Mouse (Mus musculus) kidney, embryonic 14.5 days (tissue): Measurements from ENCODE around the gene E330017A01Rik. TPM values are rescaled to one million over a fixed set of nuclear protein-coding genes. Genes with fewer than 3 reads are reported as not detected.
A peak's percentile ranks its signal among the peaks of the same experiment; 100 is the strongest.

Experiments
- ATAC-seq: fragments of 200-750 bp; cut with Nextera tagmentation; 2 replicates; pipeline ENCODE4 v1.8.0; 2017; ENCODE audit warnings: moderate number of reproducible peaks, mild to moderate bottlenecking, moderate TSS enrichment, moderate library complexity; ENCODE audit not compliant: low FRiP score, low TSS enrichment
- H3K27ac ChIP-seq: fragments of 300-500 bp; sonication (generic); 2 replicates; pipeline ENCODE4 v1.5.1; 2014; ENCODE audit warnings: low read depth, mild to moderate bottlenecking, low read length, moderate library complexity, mixed read lengths
- H3K27me3 ChIP-seq: fragments of 300-500 bp; sonication (generic); 2 replicates; pipeline ENCODE4 v1.6.1; 2014; ENCODE audit warnings: mild to moderate bottlenecking, low read length; ENCODE audit not compliant: control insufficient read depth, insufficient read depth
- H3K36me3 ChIP-seq: fragments of 300-500 bp; sonication (generic); 2 replicates; pipeline ENCODE4 v1.6.1; 2014; ENCODE audit warnings: low read length, mixed read lengths; ENCODE audit not compliant: control insufficient read depth, insufficient read depth
- H3K4me1 ChIP-seq: fragments of 300-500 bp; sonication (generic); 2 replicates; pipeline ENCODE4 v1.6.1; 2014; ENCODE audit warnings: low read length, mixed read lengths; ENCODE audit not compliant: control insufficient read depth, insufficient read depth
- H3K4me2 ChIP-seq: fragments of 300-500 bp; sonication (generic); replicated peaks from 2 replicates; pipeline ENCODE4 v1.6.1; 2014; ENCODE audit warnings: low read depth, mild to moderate bottlenecking, low read length
- H3K4me3 ChIP-seq: fragments of 300-500 bp; sonication (generic); 2 replicates; pipeline ENCODE4 v1.5.1; 2014; ENCODE audit warnings: mild to moderate bottlenecking, low read length
- H3K9ac ChIP-seq: fragments of 300-500 bp; sonication (generic); 2 replicates; pipeline ENCODE4 v1.6.1; 2014; ENCODE audit warnings: low read depth, mild to moderate bottlenecking, low read length, moderate library complexity
- H3K9me3 ChIP-seq: fragments of 300-500 bp; sonication (generic); 2 replicates; pipeline ENCODE4 v1.6.1; 2016; ENCODE audit warnings: low read length; ENCODE audit not compliant: control insufficient read depth
- WGBS: fragments of 180-500 bp; shearing (Covaris S2); extraction: QIAGEN DNeasy Blood & Tissue Kit; methylation state at CpG from one replicate; pipeline ENCODE4 v1.1.7; 2014; 5-methylcytosine and 5-hydroxymethylcytosine counted together
- polyA plus RNA-seq: library from polyadenylated mRNA; unstranded; fragments of >200 nt; fragmentation: Nextera tagmentation; extraction: Ambion mirVana; gene quantifications from 2 replicates; pipeline ENCODE4 v1.2.1, GENCODE M21; 2014

E330017A01Rik gene
- polyA plus RNA-seq, 1 experiment from 2014 or later, result 0.39 TPM

GRCm38 (mm10) chr16:58676156-58676555, 37.6 kb upstream of the E330017A01Rik start:
- Histone ChIP-seq H3K27me3 (no peaks in the 10 kb centered on the region), H3K4me1 (peaks cover 3% of the 10 kb centered on the region; the same call in 1 of the 2 replicates), H3K9ac (no peak overlapping the region), H3K4me3 (no peak overlapping the region), H3K27ac (no peak overlapping the region), H3K9me3 (no peaks in the 10 kb centered on the region), H3K4me2 (no peak overlapping the region), H3K36me3 (peaks cover 42% of the 10 kb centered on the region)
- no peak for ATAC-seq
- WGBS, result 80% methylated on average over 7 of the region's 7 CpGs

- ATAC-seq, result no peak
- Histone ChIP-seq H3K27me3 (no peaks in the 10 kb centered on the region), H3K4me3 (no peak overlapping the region), H3K4me1 (peaks cover 5% of the 10 kb centered on the region; the same call in 1 of the 2 replicates), H3K27ac (no peak overlapping the region), H3K4me2 (no peak overlapping the region), H3K9me3 (no peaks in the 10 kb centered on the region), H3K36me3 (peaks cover 38% of the 10 kb centered on the region), H3K9ac (no peak overlapping the region)
- WGBS, result 88% methylated on average over 13 of the region's 13 CpGs
Observed at GRCm38 (mm10) chr16:58675256-58675655, 36.7 kb upstream of the E330017A01Rik start.

- Histone ChIP-seq H3K27ac (no peak overlapping the region), H3K4me1 (peaks cover 7% of the 10 kb centered on the region; the same call in 1 of the 2 replicates), H3K9me3 (no peaks in the 10 kb centered on the region), H3K4me3 (no peak overlapping the region), H3K27me3 (no peaks in the 10 kb centered on the region), H3K4me2 (no peak overlapping the region), H3K36me3 (peaks cover 38% of the 10 kb centered on the region), H3K9ac (no peak overlapping the region)
- no peak for ATAC-seq
- WGBS, result 77% methylated on average over 15 of the region's 15 CpGs
Observed at GRCm38 (mm10) chr16:58673811-58674410, 35.4 kb upstream of the E330017A01Rik start.

- H3K27ac ChIP-seq, result no peak overlapping the region
- peaks cover 26% of the 10 kb centered on the region for H3K36me3 ChIP-seq
- peaks cover 7% of the 10 kb centered on the region; the same call in 1 of the 2 replicates for H3K4me1 ChIP-seq
- H3K4me3 ChIP-seq, result no peak overlapping the region
- no peak overlapping the region for H3K9ac ChIP-seq
- no peaks in the 10 kb centered on the region for H3K9me3 ChIP-seq
- no peak for ATAC-seq
- H3K27me3 ChIP-seq, result no peaks in the 10 kb centered on the region
- WGBS, result 91% methylated on average over 13 of the region's 13 CpGs
- no peak overlapping the region for H3K4me2 ChIP-seq
Observed at GRCm38 (mm10) chr16:58672396-58672795, 33.9 kb upstream of the E330017A01Rik start.

DNA sequence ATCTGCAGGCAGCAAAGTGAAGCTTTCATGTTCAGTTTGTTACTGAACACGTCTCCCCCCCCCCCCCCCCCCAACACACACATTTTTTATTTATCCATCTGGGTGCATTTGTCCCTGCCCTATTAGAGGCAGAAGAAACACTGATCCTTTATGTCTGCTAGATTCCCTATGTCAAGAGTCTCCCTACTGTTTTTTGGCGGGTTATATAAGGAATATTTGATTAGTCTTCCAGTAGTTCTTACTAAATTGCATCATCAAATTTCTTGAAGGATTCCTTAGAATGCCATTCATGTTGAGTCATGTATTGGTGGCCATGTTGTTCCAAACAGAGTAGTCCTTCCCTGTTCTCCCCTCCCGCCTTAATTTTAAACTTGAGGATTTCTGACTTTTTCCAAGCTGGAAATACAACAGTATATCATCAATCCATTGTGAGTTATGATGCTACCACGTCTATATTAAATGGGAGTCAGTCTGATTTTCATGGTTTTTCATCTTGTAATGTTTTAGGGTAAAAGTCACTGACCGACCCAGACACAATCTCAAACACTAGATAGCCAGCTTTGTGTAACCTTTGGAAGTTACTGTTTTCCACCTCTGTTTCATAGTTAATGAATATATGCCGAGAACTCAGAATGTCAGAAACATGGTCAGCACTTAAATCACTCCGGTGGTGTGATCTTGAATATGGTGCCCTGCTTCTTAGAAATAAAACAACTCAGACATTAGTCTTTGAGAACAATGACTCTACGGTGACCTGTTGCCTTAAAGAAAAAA, 32.9 kb upstream of the E330017A01Rik start:
- H3K4me3 ChIP-seq, result peak overlapping the region; percentile 91
- no peaks in the 10 kb centered on the region for H3K27me3 ChIP-seq
- peak overlapping the region; percentile 90; the same call in 1 of the 2 replicates for H3K9ac ChIP-seq
- ATAC-seq, result no peak
- H3K4me2 ChIP-seq, result peak overlapping the region; percentile 84
- 67% methylated on average over 8 of the region's 8 CpGs for WGBS
- H3K9me3 ChIP-seq, result no peaks in the 10 kb centered on the region
- H3K27ac ChIP-seq, result no peak overlapping the region
- peaks cover 7% of the 10 kb centered on the region; the same call in 1 of the 2 replicates for H3K4me1 ChIP-seq
- H3K36me3 ChIP-seq, result peaks cover 26% of the 10 kb centered on the region

GRCm38 (mm10) chr16:58670643-58671042, 32.1 kb upstream of the E330017A01Rik start:
- Histone ChIP-seq H3K4me2 (peak overlapping the region; percentile 84), H3K4me3 (peak overlapping the region; percentile 91), H3K9me3 (no peaks in the 10 kb centered on the region), H3K9ac (peak overlapping the region; percentile 90), H3K27ac (peak overlapping the region; percentile 73), H3K4me1 (peaks cover 7% of the 10 kb centered on the region; the same call in 1 of the 2 replicates), H3K36me3 (peaks cover 21% of the 10 kb centered on the region), H3K27me3 (no peaks in the 10 kb centered on the region)
- peak; percentile 33 for ATAC-seq
- WGBS, result under 1% methylated on average over 25 of the region's 25 CpGs

GRCm38 (mm10) chr16:58669917-58670630, 31.5 kb upstream of the E330017A01Rik start, which contains the start of gene Cpox:
Gene Cpox, plus strand, starts transcription at chr16:58670292.
- no peaks in the 10 kb centered on the region for H3K9me3 ChIP-seq
- H3K4me1 ChIP-seq, result peaks cover 7% of the 10 kb centered on the region; the same call in 1 of the 2 replicates
- peak within 1 kb of the TSS; percentile 90 for H3K9ac ChIP-seq
- under 1% methylated on average over 48 of the region's 51 CpGs for WGBS
- peak within 1 kb of the TSS; percentile 73 for H3K27ac ChIP-seq
- peak within 1 kb of the TSS; percentile 84 for H3K4me2 ChIP-seq
- peak; percentile 99 for ATAC-seq
- H3K27me3 ChIP-seq, result no peaks in the 10 kb centered on the region
- H3K36me3 ChIP-seq, result peaks cover 16% of the 10 kb centered on the region
- peak within 1 kb of the TSS; percentile 91 for H3K4me3 ChIP-seq

- peaks cover 8% of the 10 kb centered on the region for H3K36me3 ChIP-seq
- H3K27me3 ChIP-seq, result no peaks in the 10 kb centered on the region
- H3K4me2 ChIP-seq, result peak overlapping the region; percentile 84
- H3K27ac ChIP-seq, result no peak overlapping the region
- no peak overlapping the region for H3K9ac ChIP-seq
- ATAC-seq, result no peak
- 66% methylated on average over 5 of the region's 5 CpGs for WGBS
- peaks cover 7% of the 10 kb centered on the region; the same call in 1 of the 2 replicates for H3K4me1 ChIP-seq
- H3K9me3 ChIP-seq, result no peaks in the 10 kb centered on the region
- no peak overlapping the region for H3K4me3 ChIP-seq
Observed at GRCm38 (mm10) chr16:58669264-58669663, 30.7 kb upstream of the E330017A01Rik start.
